Mouse (Mus musculus): ENCODE data around the gene Mllt3. TPM values are rescaled to one million over a fixed set of nuclear protein-coding genes. Genes with fewer than 3 reads are reported as not detected.
"Not testable (repeated sequence)": the region's sequence is repeated elsewhere in the genome, so short reads cannot be mapped to it uniquely, and the experiment has no call there.

Gene Mllt3
- total RNA-seq, 2 experiments from 2014 or later = 52.2 to 56.0 TPM

GRCm38 (mm10) chr4:88012774-88013173 is 20.4 kb downstream of the Mllt3 start:
- DNase-seq = no peak

- no peak for DNase-seq
Measured at GRCm38 (mm10) chr4:88011870-88012572, 21.1 kb downstream of the Mllt3 start.

- no peak for DNase-seq
Measured at GRCm38 (mm10) chr4:88010441-88010840, 22.7 kb downstream of the Mllt3 start.

- no peak for DNase-seq
Measured at GRCm38 (mm10) chr4:88005801-88006200, 27.4 kb downstream of the Mllt3 start.

- no peak for DNase-seq
Measured at GRCm38 (mm10) chr4:88003159-88003948, 29.8 kb downstream of the Mllt3 start.

- DNase-seq = no peak
Measured at GRCm38 (mm10) chr4:87991710-87992109, 41.5 kb downstream of the Mllt3 start.

GRCm38 (mm10) chr4:87990940-87991339 is 42.2 kb downstream of the Mllt3 start:
- DNase-seq = no peak

GRCm38 (mm10) chr4:87985281-87985680 is 47.9 kb downstream of the Mllt3 start:
- DNase-seq = no peak

GRCm38 (mm10) chr4:87984589-87984988 is 48.6 kb downstream of the Mllt3 start:
- no peak for DNase-seq

GRCm38 (mm10) chr4:87984091-87984490 is 49.1 kb downstream of the Mllt3 start:
- DNase-seq = no peak

- DNase-seq = no peak
Measured at GRCm38 (mm10) chr4:87982578-87982977, 50.6 kb downstream of the Mllt3 start.

- no peak for DNase-seq
Measured at GRCm38 (mm10) chr4:87977820-87978448, 55.2 kb downstream of the Mllt3 start.

- no peak for DNase-seq
Measured at GRCm38 (mm10) chr4:87965836-87966235, 67.3 kb downstream of the Mllt3 start.

GRCm38 (mm10) chr4:87964890-87965289 is 68.3 kb downstream of the Mllt3 start:
- DNase-seq = not testable (repeated sequence)

GRCm38 (mm10) chr4:87963773-87964076 is 69.4 kb downstream of the Mllt3 start:
- no peak for DNase-seq

- DNase-seq = no peak
Measured at GRCm38 (mm10) chr4:87963055-87963772, 70.0 kb downstream of the Mllt3 start.

- no peak for DNase-seq
Measured at GRCm38 (mm10) chr4:87961872-87962271, 71.3 kb downstream of the Mllt3 start.

- no peak for DNase-seq
Measured at GRCm38 (mm10) chr4:87957852-87958251, 75.3 kb downstream of the Mllt3 start.

GRCm38 (mm10) chr4:87957198-87957597 is 76.0 kb downstream of the Mllt3 start:
- no peak for DNase-seq

- no peak for DNase-seq
Measured at GRCm38 (mm10) chr4:87955132-87955531, 78.0 kb downstream of the Mllt3 start.

GRCm38 (mm10) chr4:87954421-87955083 is 78.6 kb downstream of the Mllt3 start:
- no peak for DNase-seq

- no peak for DNase-seq
Measured at GRCm38 (mm10) chr4:87953736-87954135, 79.4 kb downstream of the Mllt3 start.
